Mouse (Mus musculus): Measurements from ENCODE around the gene Cldn34a.
"Not testable (repeated sequence)": the region's sequence is repeated elsewhere in the genome, so short reads cannot be mapped to it uniquely, and the experiment has no call there.

The Cldn34a gene

DNA sequence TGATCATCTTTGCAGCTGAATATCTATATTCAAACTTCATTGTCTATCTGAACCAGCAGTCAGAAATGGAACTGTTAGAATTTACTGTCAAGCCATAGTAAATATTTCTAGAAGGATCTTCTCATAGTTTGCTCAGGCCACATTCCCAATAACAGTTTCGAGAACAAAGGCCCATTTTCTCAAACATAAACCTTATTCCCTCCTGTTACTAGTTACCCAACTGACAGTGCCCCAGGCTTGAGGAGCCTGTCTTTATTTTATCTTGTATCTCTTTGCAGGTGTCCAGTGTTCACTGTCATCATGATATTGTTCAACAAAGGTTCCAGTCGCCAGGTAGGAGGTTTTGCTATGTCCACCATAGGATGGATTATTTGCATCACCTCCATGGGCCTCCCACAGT is at the start of gene Cldn34a:
Cldn34a (plus strand) TSS at position 301 of the 400 bp plus-strand sequence.
- no peak for DNase-seq (ENCODE audit: low spot score)

DNA sequence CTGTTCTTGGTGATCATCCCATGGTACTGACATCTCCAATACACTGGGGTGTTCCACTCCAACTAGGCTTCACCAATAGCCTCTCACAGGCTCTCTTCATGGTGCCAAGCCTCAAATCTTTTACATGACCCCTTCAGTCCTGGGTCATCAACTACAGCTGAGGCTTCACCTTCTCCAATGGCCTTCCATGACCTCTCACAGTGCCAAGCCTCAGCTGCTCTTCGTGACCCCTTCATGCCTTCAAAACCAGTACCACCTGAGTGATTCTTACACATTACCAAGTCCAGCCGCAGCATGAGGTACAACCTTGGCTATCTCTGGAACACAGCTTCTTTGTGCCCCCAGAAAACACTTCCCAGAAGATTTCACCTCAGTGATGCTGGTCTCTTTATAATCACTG is 44.5 kb upstream of the Cldn34a start:
- DNase-seq (ENCODE audit: low spot score): not testable (repeated sequence)

DNA sequence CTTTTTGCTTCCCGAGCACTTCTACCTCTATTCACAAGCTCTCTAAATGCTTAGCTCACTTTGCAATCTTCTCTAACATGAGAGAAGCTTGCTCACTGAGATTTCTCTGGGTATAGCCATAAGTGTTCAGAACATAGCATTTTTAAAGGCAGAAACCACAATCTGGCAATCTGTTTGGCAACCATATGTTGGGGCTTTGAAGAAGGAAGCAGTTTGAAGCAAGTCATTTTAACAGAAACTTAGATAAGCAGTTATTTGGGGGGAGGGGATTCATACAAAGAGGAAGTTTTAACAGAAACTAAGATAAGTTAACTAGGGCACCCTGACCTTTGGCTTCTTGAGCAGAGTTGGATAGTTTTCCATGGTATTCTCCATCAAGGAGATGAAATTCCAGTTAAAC is 17.4 kb upstream of the Cldn34a start:
- DNase-seq (ENCODE audit: low spot score): no peak

DNA sequence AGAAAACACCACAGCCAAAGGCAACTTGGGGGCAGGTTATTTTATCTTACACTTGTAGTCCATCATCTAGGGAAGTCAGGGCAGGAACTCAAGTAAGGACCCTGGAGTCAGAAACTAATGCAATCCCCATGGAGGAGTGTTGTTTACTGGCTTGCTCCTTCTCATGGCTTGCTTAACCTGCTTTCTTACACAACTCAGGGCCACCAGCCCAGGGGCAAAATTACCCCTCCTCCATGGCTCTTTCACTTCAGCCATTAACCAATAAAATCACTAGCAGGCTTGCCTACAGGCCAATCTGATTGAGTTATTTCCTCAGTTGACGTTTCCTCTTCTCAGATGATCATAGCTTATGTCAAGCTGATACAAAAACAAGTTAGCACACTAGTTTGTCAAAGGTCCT is 15.0 kb upstream of the Cldn34a start:
- no peak for DNase-seq (ENCODE audit: low spot score)

DNA sequence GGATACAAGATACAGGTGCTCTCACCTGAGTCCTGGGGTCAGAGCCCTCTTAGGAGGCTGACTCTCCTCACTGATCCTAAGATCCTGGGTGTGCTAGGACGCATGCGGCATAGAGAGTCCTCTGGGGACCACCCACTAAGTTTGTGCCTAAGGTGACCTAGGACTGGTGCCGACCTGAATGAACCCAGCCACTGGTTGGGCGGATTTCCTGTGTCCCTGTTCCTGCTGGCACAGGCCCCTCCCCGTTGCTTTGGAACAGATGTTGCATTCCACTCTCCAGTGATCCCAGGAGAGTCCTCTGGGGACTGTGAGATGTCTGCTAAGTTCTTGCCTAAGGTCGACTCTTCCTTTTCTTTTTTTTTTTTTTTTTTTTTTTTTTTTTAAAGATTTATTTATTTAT is 5.7 kb upstream of the Cldn34a start:
- DNase-seq (ENCODE audit: low spot score): no peak
